Mouse (Mus musculus) ES-Bruce4 (cell line): ENCODE results near the gene Rgs10. TPM values are rescaled to one million over a fixed set of nuclear protein-coding genes. Genes with fewer than 3 reads are reported as not detected.

ENCODE experiments used
- H3K27ac ChIP-seq: 2 replicates; pipeline ENCODE4 v1.5.1; 2012; ENCODE audit warnings: low read length, inconsistent platforms; ENCODE audit not compliant: insufficient read depth
- H3K27me3 ChIP-seq: 2 replicates; pipeline ENCODE4 v1.6.1; 2012; ENCODE audit warnings: mild to moderate bottlenecking, low read length, inconsistent platforms; ENCODE audit not compliant: control insufficient read depth, poor library complexity, insufficient read depth, severe bottlenecking
- H3K36me3 ChIP-seq: 2 replicates; pipeline ENCODE4 v1.6.1; 2012; ENCODE audit warnings: inconsistent platforms, mild to moderate bottlenecking, low read length, moderate library complexity; ENCODE audit not compliant: control insufficient read depth, poor library complexity, insufficient read depth, severe bottlenecking
- H3K4me1 ChIP-seq: one replicate; pipeline ENCODE4 v1.8.1; 2011; ENCODE audit warnings: low read length; ENCODE audit not compliant: control insufficient read depth, insufficient read depth
- H3K4me3 ChIP-seq: 2 replicates; pipeline ENCODE4 v1.5.1; 2011; ENCODE audit warnings: low read depth, mild to moderate bottlenecking, low read length
- H3K9ac ChIP-seq: 2 replicates; pipeline ENCODE4 v1.6.1; 2012; ENCODE audit warnings: low read depth, mild to moderate bottlenecking, inconsistent platforms; ENCODE audit not compliant: poor library complexity, severe bottlenecking
- H3K9me3 ChIP-seq: replicated peaks from 2 replicates; pipeline ENCODE4 v1.6.1; 2012; ENCODE audit warnings: mild to moderate bottlenecking, low read length, inconsistent platforms; ENCODE audit not compliant: control insufficient read depth, poor library complexity, insufficient read depth, severe bottlenecking
- CTCF ChIP-seq: IDR thresholded peaks from one replicate; pipeline ENCODE4 v1.8.1; 2011; ENCODE audit warnings: low read depth, low read length
- EP300 ChIP-seq: IDR thresholded peaks from 2 replicates; pipeline ENCODE4 v1.6.1; 2011; ENCODE audit warnings: low read depth, low read length; ENCODE audit not compliant: insufficient read depth
- POLR2A ChIP-seq: IDR thresholded peaks from one replicate; pipeline ENCODE4 v1.8.1; 2011; ENCODE audit warnings: low read length; ENCODE audit not compliant: insufficient read depth
- polyA plus RNA-seq: library from polyadenylated mRNA; stranded (reverse); fragments of >200 nt; gene quantifications from 2 replicates; pipeline ENCODE4 v1.2.4, GENCODE M21; 2011; ENCODE audit warnings: low read depth; ENCODE audit not compliant: missing spikeins, insufficient read depth, insufficient read length

Rgs10 gene
- polyA plus RNA-seq, 1 experiment: 6.0 TPM

DNA sequence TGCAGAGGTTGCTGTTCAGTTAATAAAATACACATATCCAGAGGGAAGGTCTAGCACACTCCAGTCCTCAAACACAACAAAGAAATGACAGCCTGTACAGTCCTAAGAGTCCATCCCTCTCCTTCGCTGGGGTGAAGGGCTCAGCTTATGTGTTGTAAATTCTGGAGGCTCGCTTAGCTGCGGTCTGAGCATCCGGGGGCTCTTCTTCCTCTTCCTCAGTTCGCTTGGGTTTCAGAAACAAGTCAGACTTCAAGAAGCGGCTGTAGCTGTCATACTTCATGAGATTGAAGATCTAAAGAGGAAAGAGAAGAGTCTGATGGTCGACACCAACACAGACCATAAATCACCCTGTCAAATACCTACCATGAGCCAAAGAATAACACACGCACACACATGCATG is 44.8 kb downstream of the Rgs10 start:
- TF ChIP-seq POLR2A (no peak), CTCF (no peak), EP300 (no peak)
- H3K4me1 ChIP-seq: no peaks in the 10 kb centered on the region
- H3K27me3 ChIP-seq: no peaks in the 10 kb centered on the region
- no peaks in the 10 kb centered on the region for H3K36me3 ChIP-seq
- H3K9ac ChIP-seq: no peak overlapping the region
- no peaks in the 10 kb centered on the region for H3K9me3 ChIP-seq
- H3K27ac ChIP-seq: no peak overlapping the region
- no peak overlapping the region for H3K4me3 ChIP-seq

DNA sequence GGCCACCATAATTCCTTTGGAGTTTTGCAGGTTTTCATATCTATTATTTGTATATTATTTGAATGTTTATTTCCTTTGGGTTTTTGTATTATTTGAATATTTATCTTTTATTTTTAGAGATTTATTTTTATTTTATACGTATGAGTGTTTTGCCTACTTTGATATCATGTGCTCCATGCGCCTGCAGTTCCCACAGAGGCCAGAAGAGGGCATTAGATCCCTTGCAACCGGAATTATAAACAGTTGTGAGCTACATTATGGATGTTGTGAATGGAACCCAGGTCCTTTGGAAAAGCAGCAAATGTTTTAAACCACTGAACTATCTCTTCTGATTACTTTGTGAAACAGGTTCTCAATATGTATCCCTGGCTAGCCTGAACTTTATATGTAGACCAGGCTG is 46.2 kb downstream of the Rgs10 start:
- Histone ChIP-seq H3K9ac (no peak overlapping the region), H3K4me3 (no peak overlapping the region), H3K27ac (no peak overlapping the region), H3K27me3 (no peaks in the 10 kb centered on the region), H3K4me1 (no peaks in the 10 kb centered on the region), H3K9me3 (no peaks in the 10 kb centered on the region), H3K36me3 (no peaks in the 10 kb centered on the region)
- TF ChIP-seq CTCF (peak; percentile 51), POLR2A (no peak)

DNA sequence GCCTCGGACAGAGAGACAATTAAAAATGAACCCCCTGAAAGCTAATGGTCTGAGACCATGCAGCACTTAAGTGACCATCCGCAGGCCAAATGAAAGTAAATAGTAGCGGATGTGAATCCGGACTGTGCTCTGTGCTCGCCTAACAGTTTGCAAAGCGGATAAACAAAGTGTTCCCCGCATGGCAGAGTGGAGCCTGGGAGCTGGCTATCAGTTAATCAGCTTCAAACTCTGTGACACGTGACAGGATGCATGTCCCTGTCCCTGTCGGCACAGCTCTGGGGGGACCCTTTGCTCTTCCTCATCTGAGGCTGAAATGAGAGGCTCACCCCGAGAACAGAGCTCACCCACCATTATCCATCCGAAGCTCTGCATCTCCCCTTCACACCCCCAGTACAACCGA is 49.2 kb downstream of the Rgs10 start:
- TF ChIP-seq CTCF: no peak
- no peak for TF ChIP-seq POLR2A
- no peak for TF ChIP-seq EP300
- Histone ChIP-seq H3K27ac (no peak overlapping the region), H3K36me3 (no peaks in the 10 kb centered on the region), H3K27me3 (no peaks in the 10 kb centered on the region), H3K4me3 (no peak overlapping the region), H3K4me1 (no peaks in the 10 kb centered on the region), H3K9me3 (no peaks in the 10 kb centered on the region), H3K9ac (no peak overlapping the region)

- H3K36me3 ChIP-seq: no peaks in the 10 kb centered on the region
- no peaks in the 10 kb centered on the region for H3K4me1 ChIP-seq
- TF ChIP-seq POLR2A: no peak
- TF ChIP-seq CTCF: no peak
- no peak for TF ChIP-seq EP300
These were observed 49.7 kb downstream of the Rgs10 start for GRCm38 (mm10) chr7:128368828-128369227.

GRCm38 (mm10) chr7:128366654-128367053 is 51.9 kb downstream of the Rgs10 start:
- Histone ChIP-seq H3K9ac (no peak overlapping the region), H3K4me1 (no peaks in the 10 kb centered on the region), H3K27me3 (no peaks in the 10 kb centered on the region), H3K9me3 (no peaks in the 10 kb centered on the region), H3K4me3 (no peak overlapping the region), H3K36me3 (no peaks in the 10 kb centered on the region), H3K27ac (no peak overlapping the region)
- TF ChIP-seq POLR2A (no peak), EP300 (no peak), CTCF (no peak)

More at GRCm38 (mm10) chr7:128368828-128369227, 49.7 kb downstream of the Rgs10 start:
- no peaks in the 10 kb centered on the region for H3K27me3 ChIP-seq
- H3K27ac ChIP-seq: no peak overlapping the region
- no peak overlapping the region for H3K9ac ChIP-seq
- no peak overlapping the region for H3K4me3 ChIP-seq
- H3K9me3 ChIP-seq: no peaks in the 10 kb centered on the region

- Histone ChIP-seq H3K4me3 (no peak overlapping the region), H3K27me3 (no peaks in the 10 kb centered on the region), H3K4me1 (no peaks in the 10 kb centered on the region), H3K9me3 (no peaks in the 10 kb centered on the region), H3K9ac (no peak overlapping the region), H3K36me3 (no peaks in the 10 kb centered on the region), H3K27ac (no peak overlapping the region)
- TF ChIP-seq CTCF: no peak
- TF ChIP-seq EP300: no peak
- TF ChIP-seq POLR2A: no peak
These were observed 53.4 kb downstream of the Rgs10 start for GRCm38 (mm10) chr7:128365096-128365715.
